Mouse (Mus musculus): ENCODE results near the gene Mettl18.

- TF ChIP-seq GATA1 (IDR thresholded peaks at IDR 0.05; ENCODE audit: borderline replicate concordance, low read length) (no peak), FLI1 (IDR thresholded peaks at IDR 0.05; ENCODE audit: low read length) (no peak)
These were observed 18.2 kb upstream of the Mettl18 start for GRCm38 (mm10) chr1:163976515-163976914.
